Mouse (Mus musculus): ENCODE results near the gene Nagk. TPM values are rescaled to one million over a fixed set of nuclear protein-coding genes. Genes with fewer than 3 reads are reported as not detected.

The Nagk gene
- 44.3 and 50.9 TPM in 2 replicates for total RNA-seq (2014; rRNA removed; ENCODE audit: low replicate concordance)
- 65.3 and 70.9 TPM in 2 replicates for polyA plus RNA-seq (2015; fragmentation: Nextera tagmentation; extraction: Ambion mirVana)

DNA sequence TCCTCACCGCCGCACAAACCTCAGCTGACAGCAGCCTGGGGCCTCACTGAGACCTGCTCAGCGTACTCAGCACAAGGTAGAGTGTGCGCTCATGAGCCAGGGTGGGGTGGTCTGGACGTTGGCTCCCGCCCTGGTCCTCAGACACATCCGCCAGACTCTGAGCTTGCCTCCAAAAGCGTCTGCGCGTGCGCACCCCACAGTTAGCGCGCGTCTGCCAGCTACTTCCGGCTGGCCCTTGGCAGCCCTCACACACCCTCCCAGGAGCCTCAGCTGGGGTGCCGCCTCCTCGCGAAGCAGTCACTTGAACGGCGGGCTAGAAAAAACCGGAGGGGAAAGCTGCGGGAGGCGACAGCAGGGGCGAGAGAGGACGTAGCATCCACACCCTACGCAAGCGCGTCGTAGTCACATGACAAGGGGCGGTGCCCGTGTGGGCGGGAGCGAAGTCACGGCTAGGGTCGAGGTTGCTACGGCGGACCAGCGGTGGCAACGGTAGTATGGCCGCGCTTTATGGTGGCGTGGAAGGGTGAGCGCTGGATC is at the start of gene Nagk:
Gene Nagk (plus strand): TSS at position 223 of the 537 bp plus-strand sequence.
- Histone ChIP-seq H3K9me3 (replicated peaks; ENCODE audit: control insufficient read depth, low read length) (no peaks in the 10 kb centered on the region), H3K27me3 (ENCODE audit: control insufficient read depth, insufficient read depth, low read length) (no peaks in the 10 kb centered on the region), H3K27ac (ENCODE audit: low read depth) (peak within 1 kb of the TSS; percentile 91), H3K4me3 (ENCODE audit: low read depth, low read length) (peak within 1 kb of the TSS; percentile 81), H3K9ac (replicated peaks; ENCODE audit: low read depth, low read length) (peak within 1 kb of the TSS; percentile 76), H3K36me3 (replicated peaks; ENCODE audit: control insufficient read depth, insufficient read depth, low read length) (peaks cover 12% of the 10 kb centered on the region), H3K4me1 (ENCODE audit: control insufficient read depth, insufficient read depth) (peaks cover 14% of the 10 kb centered on the region), H3K4me2 (ENCODE audit: low read depth, low read length) (peak within 1 kb of the TSS; percentile 95)
- DNase-seq (ENCODE audit: low spot score) (peak; percentile 96), ATAC-seq (ENCODE audit: insufficient read depth, low read depth) (peak; percentile 95)
- TF ChIP-seq CTCF (IDR thresholded peaks at IDR 0.05; ENCODE audit: low read depth) (no peak), EP300 (IDR thresholded peaks at IDR 0.05; ENCODE audit: low read depth) (no peak)
- WGBS = under 1% methylated on average over 42 of the region's 43 CpGs

DNA sequence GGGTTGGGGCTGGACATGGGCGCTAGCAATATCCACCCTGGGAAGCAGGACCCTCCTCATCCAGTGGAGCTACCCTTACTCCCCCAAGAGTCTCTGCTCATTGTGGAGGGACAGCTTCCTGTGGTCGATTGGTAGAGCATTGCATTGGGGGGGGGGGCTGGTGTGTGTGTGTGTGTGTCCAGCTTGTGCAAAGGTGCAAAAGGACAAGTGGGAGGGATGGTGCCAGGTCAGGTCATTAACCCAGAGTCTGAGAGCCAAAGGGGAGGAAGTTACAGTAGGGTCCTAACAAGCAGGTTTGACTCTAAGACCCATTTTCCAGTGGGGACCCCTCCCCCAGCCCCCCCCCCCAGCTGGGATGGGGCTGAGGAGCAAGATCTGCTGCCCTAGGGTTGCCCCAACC is 49.3 kb upstream of the Nagk start:
- 0 out of 2 replicates have a peak, but pooled peaks cover 3% of the 10 kb centered on the region for H3K9me3 ChIP-seq (replicated peaks; ENCODE audit: control insufficient read depth, low read length)
- H3K36me3 ChIP-seq (replicated peaks; ENCODE audit: control insufficient read depth, insufficient read depth, low read length) = no peaks in the 10 kb centered on the region
- DNase-seq (ENCODE audit: low spot score) (no peak), ATAC-seq (ENCODE audit: insufficient read depth, low read depth) (no peak)
- no peak overlapping the region for H3K9ac ChIP-seq (replicated peaks; ENCODE audit: low read depth, low read length)
- no peaks in the 10 kb centered on the region for H3K4me1 ChIP-seq (ENCODE audit: control insufficient read depth, insufficient read depth)
- H3K4me2 ChIP-seq (ENCODE audit: low read depth, low read length) = no peak overlapping the region
- H3K4me3 ChIP-seq (ENCODE audit: low read depth, low read length) = no peak overlapping the region
- H3K27ac ChIP-seq (ENCODE audit: low read depth) = no peak overlapping the region
- TF ChIP-seq EP300 (IDR thresholded peaks at IDR 0.05; ENCODE audit: low read depth) (no peak), CTCF (IDR thresholded peaks at IDR 0.05; ENCODE audit: low read depth) (no peak)
- H3K27me3 ChIP-seq (ENCODE audit: control insufficient read depth, insufficient read depth, low read length) = peaks cover 13% of the 10 kb centered on the region; the same call in 1 of the 2 replicates
- 49% methylated on average over 2 of the region's 2 CpGs for WGBS

DNA sequence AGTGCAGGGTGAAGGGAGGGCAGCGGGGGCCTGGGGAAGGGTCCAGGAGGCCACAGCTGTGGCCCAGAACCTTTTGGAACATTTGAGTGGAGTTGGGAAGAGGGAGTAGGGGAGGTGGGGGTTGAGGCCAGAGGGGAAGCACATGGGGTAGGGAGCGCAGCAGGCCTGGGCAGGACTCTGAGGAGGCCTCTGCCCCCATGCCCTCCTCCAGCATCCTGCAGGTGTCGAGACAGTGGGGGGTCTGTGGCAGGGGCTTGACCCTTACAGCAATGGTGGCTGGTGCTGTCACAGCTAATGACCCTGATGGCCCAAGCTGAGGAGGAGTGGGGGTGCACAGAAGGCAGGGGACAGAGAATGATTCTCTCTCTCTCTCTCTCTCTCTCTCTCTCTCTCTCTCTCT is 45.5 kb upstream of the Nagk start:
- DNase-seq (ENCODE audit: low spot score) (no peak), ATAC-seq (ENCODE audit: insufficient read depth, low read depth) (no peak)
- H3K27ac ChIP-seq (ENCODE audit: low read depth) = no peak overlapping the region
- no peak for TF ChIP-seq CTCF (IDR thresholded peaks at IDR 0.05; ENCODE audit: low read depth)
- no peak for TF ChIP-seq EP300 (IDR thresholded peaks at IDR 0.05; ENCODE audit: low read depth)
- 65% methylated on average over 3 of the region's 3 CpGs for WGBS
- H3K9me3 ChIP-seq (replicated peaks; ENCODE audit: control insufficient read depth, low read length) = no peaks in the 10 kb centered on the region
- H3K4me3 ChIP-seq (ENCODE audit: low read depth, low read length) = no peak overlapping the region
- H3K4me1 ChIP-seq (ENCODE audit: control insufficient read depth, insufficient read depth) = no peaks in the 10 kb centered on the region
- H3K9ac ChIP-seq (replicated peaks; ENCODE audit: low read depth, low read length) = no peak overlapping the region
- no peaks in the 10 kb centered on the region for H3K36me3 ChIP-seq (replicated peaks; ENCODE audit: control insufficient read depth, insufficient read depth, low read length)
- no peak overlapping the region for H3K4me2 ChIP-seq (ENCODE audit: low read depth, low read length)
- H3K27me3 ChIP-seq (ENCODE audit: control insufficient read depth, insufficient read depth, low read length) = peaks cover 28% of the 10 kb centered on the region

DNA sequence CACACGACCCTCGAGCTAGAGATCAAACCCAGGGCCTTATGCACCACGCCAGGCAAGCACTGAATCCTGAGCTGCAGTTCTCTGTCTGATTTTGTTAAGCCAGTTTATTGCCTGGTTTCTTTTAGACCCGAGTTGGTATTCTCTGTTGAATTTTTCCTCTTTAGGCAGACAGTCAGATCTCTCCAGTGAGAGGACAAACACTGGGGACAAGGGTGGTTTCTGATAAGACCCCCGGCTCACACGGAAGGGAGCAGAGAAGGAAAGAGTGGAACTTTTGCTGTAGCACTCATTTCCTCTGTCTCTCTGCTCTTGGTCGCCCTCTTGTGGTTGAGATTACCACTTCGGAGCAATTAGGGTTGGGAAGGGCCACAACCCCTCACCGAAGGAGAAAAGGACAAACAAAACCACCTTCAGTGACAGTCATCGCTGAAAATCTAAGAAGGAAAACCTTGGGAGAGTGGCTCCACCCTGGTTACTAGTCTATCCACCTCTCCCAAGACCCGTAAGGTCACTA is 44.6 kb upstream of the Nagk start:
- H3K4me3 ChIP-seq (ENCODE audit: low read depth, low read length) = no peak overlapping the region
- peak; percentile 31 for DNase-seq (ENCODE audit: low spot score)
- no peaks in the 10 kb centered on the region for H3K36me3 ChIP-seq (replicated peaks; ENCODE audit: control insufficient read depth, insufficient read depth, low read length)
- no peak for ATAC-seq (ENCODE audit: insufficient read depth, low read depth)
- no peaks in the 10 kb centered on the region for H3K9me3 ChIP-seq (replicated peaks; ENCODE audit: control insufficient read depth, low read length)
- H3K27ac ChIP-seq (ENCODE audit: low read depth) = no peak overlapping the region
- no peak overlapping the region for H3K9ac ChIP-seq (replicated peaks; ENCODE audit: low read depth, low read length)
- 8% methylated on average over 11 of the region's 11 CpGs for WGBS
- H3K27me3 ChIP-seq (ENCODE audit: control insufficient read depth, insufficient read depth, low read length) = peaks cover 28% of the 10 kb centered on the region
- H3K4me2 ChIP-seq (ENCODE audit: low read depth, low read length) = 0 out of 2 replicates have a peak overlapping the region, but pooled peaks have one; percentile 7
- H3K4me1 ChIP-seq (ENCODE audit: control insufficient read depth, insufficient read depth) = no peaks in the 10 kb centered on the region
- TF ChIP-seq EP300 (IDR thresholded peaks at IDR 0.05; ENCODE audit: low read depth) (no peak), CTCF (IDR thresholded peaks at IDR 0.05; ENCODE audit: low read depth) (peak; percentile 84)

GRCm38 (mm10) chr6:83756051-83756450 is 38.7 kb upstream of the Nagk start:
- no peak for TF ChIP-seq EP300 (IDR thresholded peaks at IDR 0.05; ENCODE audit: low read depth)
- no peak for TF ChIP-seq CTCF (IDR thresholded peaks at IDR 0.05; ENCODE audit: low read depth)
- no peaks in the 10 kb centered on the region for H3K9me3 ChIP-seq (replicated peaks; ENCODE audit: control insufficient read depth, low read length)

More at GRCm38 (mm10) chr6:83756051-83756450, 38.7 kb upstream of the Nagk start:
- DNase-seq (ENCODE audit: low spot score) (no peak), ATAC-seq (ENCODE audit: insufficient read depth, low read depth) (no peak)
- Histone ChIP-seq H3K4me2 (ENCODE audit: low read depth, low read length) (no peak overlapping the region), H3K27ac (ENCODE audit: low read depth) (no peak overlapping the region), H3K36me3 (replicated peaks; ENCODE audit: control insufficient read depth, insufficient read depth, low read length) (no peaks in the 10 kb centered on the region), H3K9ac (replicated peaks; ENCODE audit: low read depth, low read length) (no peak overlapping the region), H3K27me3 (ENCODE audit: control insufficient read depth, insufficient read depth, low read length) (peaks cover 57% of the 10 kb centered on the region), H3K4me1 (ENCODE audit: control insufficient read depth, insufficient read depth) (no peaks in the 10 kb centered on the region), H3K4me3 (ENCODE audit: low read depth, low read length) (no peak overlapping the region)
- WGBS = 66% methylated on average over 9 of the region's 9 CpGs

Data from heart, postnatal 0 days (tissue).